Mouse (Mus musculus): ENCODE data around the gene Rnf111. TPM values are rescaled to one million over a fixed set of nuclear protein-coding genes. Genes with fewer than 3 reads are reported as not detected.
"Not testable (repeated sequence)": the region's sequence is repeated elsewhere in the genome, so short reads cannot be mapped to it uniquely, and the experiment has no call there.

The Rnf111 gene
- total RNA-seq (2021), result 10 to 100 TPM; 34.3 to 35.8 TPM
- long read RNA-seq, partial matches to known transcripts, result 5 of 9 reads
- long read RNA-seq, other reads (novel, unspliced or antisense), result 4 of 9 reads

DNA sequence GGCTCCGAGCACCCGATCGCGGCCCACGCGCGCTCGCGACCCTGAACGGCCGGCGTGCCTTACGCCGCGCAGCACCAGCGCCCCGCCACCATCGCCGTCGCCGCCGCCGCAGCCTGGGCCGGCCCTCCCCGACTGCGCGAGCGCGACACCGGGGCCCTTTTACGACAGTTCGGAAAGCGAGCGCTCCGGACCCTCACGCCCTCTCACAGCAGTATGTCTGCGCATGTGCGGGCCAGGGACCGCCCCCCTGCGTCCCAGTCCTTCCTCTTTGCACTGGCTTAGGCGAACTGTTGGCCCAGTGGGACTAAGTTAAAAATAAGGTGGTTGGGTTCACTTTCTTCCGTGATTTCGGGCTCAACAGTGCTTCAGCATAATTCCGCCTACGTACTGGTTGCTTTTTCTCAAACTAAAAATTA lies at the start of gene Rnf111:
TSS of gene Rnf111 (minus strand) at position 100 of the 416 bp plus-strand sequence.
- peak; percentile 94 to 98 for DNase-seq (ENCODE audit: low spot score in 2 of 2)

GRCm38 (mm10) chr9:70552233-70552632 lies 48.7 kb upstream of the Rnf111 start:
- DNase-seq (ENCODE audit: low spot score in 2 of 2), result not testable (repeated sequence)

GRCm38 (mm10) chr9:70551524-70551923 lies 48.0 kb upstream of the Rnf111 start:
- DNase-seq (ENCODE audit: low spot score in 2 of 2), result no peak

- no peak for DNase-seq (ENCODE audit: low spot score in 2 of 2)
These were observed 44.8 kb upstream of the Rnf111 start for GRCm38 (mm10) chr9:70548304-70548703.

- DNase-seq (ENCODE audit: low spot score in 2 of 2), result not testable (repeated sequence)
These were observed 43.1 kb upstream of the Rnf111 start for GRCm38 (mm10) chr9:70546576-70546975.

DNA sequence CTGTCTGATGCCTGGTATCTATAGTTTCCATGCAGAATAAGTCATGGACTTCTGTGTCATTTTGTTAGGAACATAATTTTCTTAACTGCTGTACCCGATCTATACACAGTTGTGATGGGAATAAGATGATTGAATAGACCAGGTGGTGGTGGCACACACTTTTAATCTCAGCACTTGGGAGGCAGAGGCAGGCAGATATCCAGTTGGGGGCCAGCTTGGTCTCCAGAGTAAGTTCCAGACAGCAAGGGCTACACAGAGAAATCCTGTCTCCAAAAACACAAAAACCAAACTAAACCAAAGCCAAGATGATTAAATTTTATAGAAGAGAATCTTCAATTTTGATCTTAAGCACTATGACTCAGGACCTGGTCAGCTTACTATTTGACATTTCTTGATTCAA lies 41.3 kb upstream of the Rnf111 start:
- DNase-seq (ENCODE audit: low spot score in 2 of 2), result no peak

GRCm38 (mm10) chr9:70543985-70544384 lies 40.5 kb upstream of the Rnf111 start:
- no peak for DNase-seq (ENCODE audit: low spot score in 2 of 2)

- no peak for DNase-seq (ENCODE audit: low spot score in 2 of 2)
These were observed 39.7 kb upstream of the Rnf111 start for GRCm38 (mm10) chr9:70543048-70543880.

GRCm38 (mm10) chr9:70542305-70543041 lies 38.9 kb upstream of the Rnf111 start, which contains the start of gene Sltm:
Sltm (plus strand) TSS chr9:70542754.
- DNase-seq (ENCODE audit: low spot score in 2 of 2), result peak; percentile 99

GRCm38 (mm10) chr9:70541584-70541983 lies 38.1 kb upstream of the Rnf111 start:
- no peak for DNase-seq (ENCODE audit: low spot score in 2 of 2)

- no peak for DNase-seq (ENCODE audit: low spot score in 2 of 2)
These were observed 29.8 kb upstream of the Rnf111 start for GRCm38 (mm10) chr9:70533328-70533727.

DNA sequence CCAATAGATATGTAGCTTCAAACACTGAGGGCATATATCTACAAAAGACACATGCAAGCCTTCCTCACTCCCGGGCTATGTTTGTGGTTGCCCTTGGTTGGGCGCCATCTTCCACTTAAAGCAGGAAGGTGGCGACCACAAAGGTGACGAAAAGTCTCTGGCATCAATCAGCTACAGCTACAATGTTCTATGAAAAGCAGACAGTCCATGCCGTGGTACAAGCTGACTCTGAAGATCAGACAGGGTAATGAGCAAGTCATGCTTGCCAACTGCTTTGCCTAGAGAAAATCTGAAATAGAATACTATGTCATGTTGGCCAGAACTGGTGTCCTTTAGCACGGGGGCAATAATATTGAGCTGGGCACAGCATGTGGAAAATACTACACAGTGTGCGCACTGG lies 20.8 kb upstream of the Rnf111 start:
- no peak for DNase-seq (ENCODE audit: low spot score in 2 of 2)

DNA sequence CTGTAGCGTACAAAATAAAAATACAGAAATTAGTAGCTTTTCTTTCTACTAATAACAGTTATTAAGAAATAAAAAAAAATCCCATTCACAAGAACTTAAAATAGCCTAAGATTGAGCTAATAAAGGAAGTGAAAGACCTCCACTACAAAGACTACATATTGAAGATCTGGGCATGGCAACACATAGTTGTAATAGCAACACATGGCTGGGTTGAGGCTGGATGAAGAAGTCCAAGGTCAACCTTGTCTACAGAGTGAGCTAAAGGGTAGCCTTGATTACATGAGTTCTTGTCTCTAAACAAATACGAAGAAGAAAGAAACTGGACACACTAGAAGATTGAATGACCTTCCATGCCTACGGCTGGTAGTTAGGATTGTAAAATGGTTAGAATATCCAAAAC lies 20.3 kb upstream of the Rnf111 start:
- no peak for DNase-seq (ENCODE audit: low spot score in 2 of 2)

GRCm38 (mm10) chr9:70520651-70521050 lies 17.1 kb upstream of the Rnf111 start:
- DNase-seq (ENCODE audit: low spot score in 2 of 2), result no peak

GRCm38 (mm10) chr9:70511681-70512080 lies 8.2 kb upstream of the Rnf111 start:
- DNase-seq (ENCODE audit: low spot score in 2 of 2), result no peak

DNA sequence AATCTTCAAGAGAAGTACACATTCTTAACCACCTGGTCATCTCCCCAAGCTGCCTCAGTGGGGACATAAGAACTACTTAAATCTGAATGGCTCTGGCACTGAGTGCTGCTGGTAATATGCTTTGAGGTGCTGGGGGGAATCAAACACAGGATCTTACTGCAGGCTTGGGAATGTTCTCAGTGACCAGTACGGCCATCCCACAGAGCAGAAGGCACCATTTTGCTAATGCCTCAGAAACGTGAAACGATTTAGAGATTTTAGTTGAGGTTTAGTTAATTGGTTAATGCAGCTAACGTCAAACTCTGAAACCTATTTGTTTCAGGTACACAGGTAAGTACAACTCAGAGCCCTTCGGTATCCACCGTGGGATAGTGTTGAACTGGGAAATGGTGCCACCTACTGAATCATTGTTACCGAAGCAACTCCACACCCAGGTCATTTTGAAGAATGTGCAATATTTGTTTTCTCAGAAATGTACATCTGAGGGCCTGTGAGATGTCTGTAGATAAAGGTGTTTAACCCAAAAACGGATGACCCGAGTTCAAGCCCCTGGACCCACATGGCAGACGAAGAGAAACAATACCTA lies 7.6 kb upstream of the Rnf111 start:
- DNase-seq (ENCODE audit: low spot score in 2 of 2), result no peak

GRCm38 (mm10) chr9:70509906-70510525 lies 6.5 kb upstream of the Rnf111 start:
- no peak for DNase-seq (ENCODE audit: low spot score in 2 of 2)

- DNase-seq (ENCODE audit: low spot score in 2 of 2), result no peak
These were observed 3.3 kb upstream of the Rnf111 start for GRCm38 (mm10) chr9:70506787-70507186.

- no peak for DNase-seq (ENCODE audit: low spot score in 2 of 2)
These were observed 2.7 kb upstream of the Rnf111 start for GRCm38 (mm10) chr9:70506186-70506585.

DNA sequence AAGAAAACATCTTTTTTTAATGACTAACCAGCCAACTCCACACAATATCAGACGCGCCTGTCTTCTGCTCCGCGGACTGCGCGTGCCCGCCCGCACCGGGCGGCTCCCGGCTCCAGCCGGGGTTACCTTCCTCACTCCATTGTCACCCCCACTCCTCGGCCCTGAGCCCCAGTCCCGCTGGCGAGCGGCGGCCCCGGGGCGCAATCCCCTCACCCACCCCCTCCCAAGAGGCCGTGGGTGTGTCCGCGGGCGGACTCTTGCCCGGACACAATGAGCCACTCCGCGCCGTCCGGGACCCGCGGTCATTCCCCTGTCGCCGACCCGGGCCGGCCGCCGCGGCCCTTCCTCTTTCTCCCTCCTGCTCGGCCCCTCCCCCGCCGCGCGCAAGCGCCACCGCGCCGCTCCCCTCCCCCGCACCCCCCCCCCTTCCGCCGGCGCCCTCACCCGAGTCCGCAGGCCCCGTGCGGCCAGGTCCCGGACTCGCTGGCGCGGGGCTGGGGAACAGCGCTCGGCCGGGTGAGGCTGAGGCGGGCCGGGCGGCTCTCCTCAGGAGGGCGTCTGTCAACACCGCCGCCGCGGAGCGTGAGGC lies 416 bp downstream of the Rnf111 start:
- no peak for DNase-seq (ENCODE audit: low spot score in 2 of 2)
